Mouse (Mus musculus) kidney, postnatal 0 days (tissue): ENCODE data around the gene Cdkn1c. TPM values are rescaled to one million over a fixed set of nuclear protein-coding genes. Genes with fewer than 3 reads are reported as not detected.

ENCODE experiments used
- ATAC-seq: fragments of 200-750 bp; cut with Nextera tagmentation; replicated peaks from 2 replicates; pipeline ENCODE4 v1.8.0; 2017; ENCODE audit warnings: low read depth, moderate number of reproducible peaks, moderate TSS enrichment, moderate library complexity; ENCODE audit not compliant: low FRiP score
- DNase-seq: peaks from one replicate; pipeline ENCODE4 v3.0.0-alpha.2; 2016; ENCODE audit warnings: low spot score
- H3K27ac ChIP-seq: fragments of 300-500 bp; sonication (generic); 2 replicates; pipeline ENCODE4 v1.5.1; 2014; ENCODE audit warnings: mild to moderate bottlenecking
- H3K27me3 ChIP-seq: fragments of 300-500 bp; sonication (generic); 2 replicates; pipeline ENCODE4 v1.6.1; 2014; ENCODE audit warnings: low read length, mixed read lengths; ENCODE audit not compliant: insufficient read depth
- H3K36me3 ChIP-seq: fragments of 300-500 bp; sonication (generic); 2 replicates; pipeline ENCODE4 v1.6.1; 2014; ENCODE audit warnings: low read length, mixed read lengths; ENCODE audit not compliant: insufficient read depth
- H3K4me1 ChIP-seq: fragments of 300-500 bp; sonication (generic); replicated peaks from 2 replicates; pipeline ENCODE4 v1.6.1; 2014; ENCODE audit warnings: antibody characterized with exemption, low read length, mixed read lengths; ENCODE audit not compliant: insufficient read depth
- H3K4me2 ChIP-seq: fragments of 300-500 bp; sonication (generic); 2 replicates; pipeline ENCODE4 v1.6.1; 2014; ENCODE audit warnings: mild to moderate bottlenecking, low read length, moderate library complexity, mixed read lengths
- H3K4me3 ChIP-seq: fragments of 300-500 bp; sonication (generic); replicated peaks from 2 replicates; pipeline ENCODE4 v1.5.1; 2014; ENCODE audit warnings: low read depth, low read length
- H3K9ac ChIP-seq: fragments of 300-500 bp; sonication (generic); 2 replicates; pipeline ENCODE4 v1.6.1; 2014; ENCODE audit warnings: low read depth, low read length
- H3K9me3 ChIP-seq: fragments of 300-500 bp; sonication (generic); replicated peaks from 2 replicates; pipeline ENCODE4 v1.6.1; 2016; ENCODE audit warnings: low read length, inconsistent platforms, mixed read lengths
- CTCF ChIP-seq: IDR thresholded peaks from 2 replicates; pipeline ENCODE4 v1.5.1; 2016; ENCODE audit warnings: antibody characterized with exemption, low read depth, mild to moderate bottlenecking, moderate library complexity
- WGBS: fragments of 180-500 bp; shearing (Covaris S2); extraction: QIAGEN DNeasy Blood & Tissue Kit; methylation state at CpG from one replicate; pipeline ENCODE4 v1.1.7; 2014; 5-methylcytosine and 5-hydroxymethylcytosine counted together
- polyA plus RNA-seq: library from polyadenylated mRNA; unstranded; fragments of >200 nt; fragmentation: Nextera tagmentation; extraction: Ambion mirVana; gene quantifications from 2 replicates; pipeline ENCODE4 v1.2.1, GENCODE M21; 2015

The Cdkn1c gene
- polyA plus RNA-seq, 1 experiment from 2014 or later, result 594 TPM

GRCm38 (mm10) chr7:143444580-143444954 is 16.3 kb downstream of the Cdkn1c start:
- Histone ChIP-seq H3K9me3 (no peaks in the 10 kb centered on the region), H3K36me3 (no peaks in the 10 kb centered on the region), H3K9ac (no peak overlapping the region), H3K27me3 (peaks cover 8% of the 10 kb centered on the region; the same call in 1 of the 2 replicates), H3K27ac (no peak overlapping the region), H3K4me3 (no peak overlapping the region), H3K4me2 (peak overlapping the region; percentile 64; the same call in 1 of the 2 replicates), H3K4me1 (peaks cover 9% of the 10 kb centered on the region; the same call in 1 of the 2 replicates)
- ATAC-seq (no peak), DNase-seq (no peak)
- WGBS, result 55% methylated on average over 8 of the region's 8 CpGs
- TF ChIP-seq CTCF, result no peak

GRCm38 (mm10) chr7:143438965-143439364 is 21.9 kb downstream of the Cdkn1c start:
- no peak overlapping the region for H3K4me2 ChIP-seq
- ATAC-seq, result no peak

DNA sequence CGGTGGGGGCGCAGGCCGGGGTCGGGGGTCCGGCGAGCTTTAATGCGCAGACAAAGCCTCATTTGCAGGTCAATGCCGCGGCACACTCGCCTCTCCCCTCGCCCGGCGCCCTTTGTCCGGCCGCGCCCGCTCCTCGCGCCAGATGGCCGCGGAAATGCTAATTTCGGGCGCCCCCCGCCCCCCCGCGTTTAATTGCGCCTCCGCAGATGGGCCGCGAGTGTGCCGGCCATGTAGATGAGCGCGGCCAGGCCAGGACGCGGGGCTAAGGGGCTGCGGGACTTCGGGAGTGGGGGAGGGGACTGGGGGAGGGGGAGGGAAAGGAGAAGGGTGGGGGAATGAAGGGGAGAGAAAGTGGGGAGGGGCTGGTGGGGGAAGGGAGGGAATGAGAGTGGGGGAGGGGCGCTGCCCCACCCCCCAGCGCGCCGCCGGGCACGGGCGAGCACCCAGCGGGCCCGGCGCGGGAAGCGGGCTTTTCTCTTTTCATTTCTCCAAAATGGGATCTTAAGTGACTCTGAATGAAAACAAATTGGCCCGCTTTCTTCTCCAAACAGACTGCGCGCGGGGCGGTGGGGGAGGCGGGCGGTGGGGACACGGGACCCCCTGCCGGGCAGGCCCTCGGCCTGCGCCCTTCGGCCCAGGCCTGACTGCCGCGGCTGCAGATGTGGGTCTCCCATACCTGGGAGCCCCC is 22.8 kb downstream of the Cdkn1c start:
- H3K36me3 ChIP-seq, result no peaks in the 10 kb centered on the region
- H3K9ac ChIP-seq, result peak overlapping the region; percentile 73
- DNase-seq (no peak), ATAC-seq (peak; percentile 38; the same call in 1 of the 2 replicates)
- no peaks in the 10 kb centered on the region for H3K27me3 ChIP-seq
- no peak overlapping the region for H3K27ac ChIP-seq
- H3K9me3 ChIP-seq, result no peaks in the 10 kb centered on the region
- 2% methylated on average over 61 of the region's 63 CpGs for WGBS
- H3K4me2 ChIP-seq, result peak overlapping the region; percentile 92
- no peak for TF ChIP-seq CTCF
- H3K4me3 ChIP-seq, result peak overlapping the region; percentile 41
- H3K4me1 ChIP-seq, result peaks cover 5% of the 10 kb centered on the region; the same call in 1 of the 2 replicates

More at GRCm38 (mm10) chr7:143438965-143439364, 21.9 kb downstream of the Cdkn1c start:
- Histone ChIP-seq H3K36me3 (no peaks in the 10 kb centered on the region), H3K27me3 (no peaks in the 10 kb centered on the region), H3K4me3 (no peak overlapping the region), H3K27ac (no peak overlapping the region), H3K9me3 (no peaks in the 10 kb centered on the region), H3K4me1 (peaks cover 5% of the 10 kb centered on the region; the same call in 1 of the 2 replicates), H3K9ac (no peak overlapping the region)
- TF ChIP-seq CTCF, result no peak
- DNase-seq, result no peak
- WGBS, result 77% methylated on average over 1 of the region's 1 CpGs

DNA sequence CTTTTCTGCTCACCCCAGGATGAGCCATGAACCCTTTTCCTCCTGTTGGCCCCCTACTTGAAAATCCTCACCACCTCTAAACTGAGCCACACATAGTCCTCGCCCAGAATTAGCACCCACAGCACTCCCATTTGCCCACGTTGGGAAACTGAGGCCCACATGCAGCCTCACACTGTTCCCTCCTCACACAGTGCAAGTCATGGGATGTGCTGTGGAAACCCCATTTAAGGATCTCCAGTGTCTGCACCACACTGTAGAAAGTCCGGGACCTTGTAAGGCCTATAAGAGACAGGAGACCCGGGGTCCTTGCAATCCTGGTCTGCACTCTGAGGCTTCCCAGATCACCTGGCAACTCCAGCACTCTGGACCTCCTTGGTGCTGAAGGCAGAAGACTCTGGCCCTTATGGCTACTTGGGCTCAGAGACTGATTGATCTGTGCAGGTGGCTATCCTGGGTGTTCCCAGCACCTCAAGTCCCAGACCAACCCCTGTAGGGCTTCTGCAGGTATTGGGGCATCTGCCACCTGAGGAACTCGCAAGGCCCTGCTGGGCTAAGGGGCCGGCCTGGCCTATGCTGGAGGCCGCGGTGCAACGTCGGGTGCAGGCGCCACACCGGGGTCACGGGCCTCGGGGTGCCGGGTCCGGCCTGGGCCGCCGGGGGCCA is 23.5 kb downstream of the Cdkn1c start:
- DNase-seq (no peak), ATAC-seq (peak; percentile 58; the same call in 1 of the 2 replicates)
- no peaks in the 10 kb centered on the region for H3K27me3 ChIP-seq
- peak overlapping the region; percentile 41 for H3K4me3 ChIP-seq
- WGBS, result 25% methylated on average over 18 of the region's 18 CpGs
- H3K36me3 ChIP-seq, result no peaks in the 10 kb centered on the region
- H3K9me3 ChIP-seq, result no peaks in the 10 kb centered on the region
- peak overlapping the region; percentile 73 for H3K9ac ChIP-seq
- H3K4me1 ChIP-seq, result peaks cover 5% of the 10 kb centered on the region; the same call in 1 of the 2 replicates
- H3K4me2 ChIP-seq, result peak overlapping the region; percentile 92
- no peak overlapping the region for H3K27ac ChIP-seq
- TF ChIP-seq CTCF, result no peak

DNA sequence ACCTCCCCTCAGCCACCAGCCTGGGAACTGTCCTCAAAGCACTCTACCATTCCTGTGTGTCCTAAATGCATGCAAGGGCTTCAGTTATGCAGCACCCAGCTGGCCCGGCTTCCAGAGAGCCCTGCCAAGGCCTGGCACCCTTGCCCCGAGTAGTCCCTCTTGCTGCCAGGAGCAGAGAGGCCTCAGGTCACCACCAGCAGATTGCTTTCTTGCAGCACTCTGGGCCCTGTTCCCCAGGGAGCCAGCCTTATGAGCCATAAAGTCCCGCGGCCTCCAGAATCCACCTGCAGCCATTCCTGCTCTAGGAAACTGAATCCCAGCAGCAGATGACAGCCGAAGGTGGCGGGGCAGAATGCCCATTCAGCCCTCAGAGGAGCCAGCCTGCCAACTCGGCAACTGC is 27.5 kb downstream of the Cdkn1c start:
- no peak for DNase-seq
- H3K27me3 ChIP-seq, result no peaks in the 10 kb centered on the region
- H3K4me3 ChIP-seq, result no peak overlapping the region
- H3K9me3 ChIP-seq, result no peaks in the 10 kb centered on the region
- no peak overlapping the region for H3K4me2 ChIP-seq
- TF ChIP-seq CTCF, result no peak
- no peaks in the 10 kb centered on the region for H3K36me3 ChIP-seq
- H3K4me1 ChIP-seq, result 0 out of 2 replicates have a peak, but pooled peaks cover 2% of the 10 kb centered on the region
- no peak overlapping the region for H3K27ac ChIP-seq
- ATAC-seq, result no peak
- no peak overlapping the region for H3K9ac ChIP-seq
- 55% methylated on average over 7 of the region's 7 CpGs for WGBS

- Histone ChIP-seq H3K9ac (no peak overlapping the region), H3K36me3 (no peaks in the 10 kb centered on the region), H3K4me2 (no peak overlapping the region), H3K4me3 (no peak overlapping the region), H3K27me3 (no peaks in the 10 kb centered on the region), H3K9me3 (no peaks in the 10 kb centered on the region), H3K27ac (no peak overlapping the region), H3K4me1 (no peaks in the 10 kb centered on the region)
- DNase-seq (no peak), ATAC-seq (no peak)
- TF ChIP-seq CTCF, result no peak
- 78% methylated on average over 1 of the region's 1 CpGs for WGBS
These were observed 28.2 kb downstream of the Cdkn1c start for GRCm38 (mm10) chr7:143432631-143433030.
